Mouse (Mus musculus): ENCODE measurements at regions not wholly inside any gene's neighbourhood (a gene's known extent, or its start where the extent isn't known, plus 50 kb on each side); places are given as distances from the start of the nearest gene placed in this dataset.

GRCm38 (mm10) chr10:111724574-111725414 is 218.7 kb downstream of the Phlda1 start:
- Histone ChIP-seq H3K4me3 (ENCODE audit: low read depth, low read length) (no peak overlapping the region), H3K4me2 (ENCODE audit: low read depth, low read length, severe bottlenecking) (no peak overlapping the region), H3K9me3 (ENCODE audit: control insufficient read depth, low read length) (no peaks in the 10 kb centered on the region), H3K4me1 (replicated peaks; ENCODE audit: control insufficient read depth, insufficient read depth, low read length) (no peaks in the 10 kb centered on the region), H3K27me3 (ENCODE audit: control insufficient read depth, insufficient read depth, low read length) (no peaks in the 10 kb centered on the region), H3K9ac (ENCODE audit: low read length) (no peak overlapping the region), H3K27ac (ENCODE audit: low read depth, low read length) (no peak overlapping the region), H3K36me3 (ENCODE audit: control insufficient read depth, insufficient read depth, low read length) (no peaks in the 10 kb centered on the region)
- ATAC-seq (replicated peaks; ENCODE audit: low FRiP score): no peak
- no peak for DNase-seq (ENCODE audit: low spot score)
- 68% methylated on average over 7 of the region's 7 CpGs for WGBS

GRCm38 (mm10) chr10:111736026-111736425 is 229.9 kb downstream of the Phlda1 start:
- Histone ChIP-seq H3K9me3 (ENCODE audit: control insufficient read depth, low read length) (no peaks in the 10 kb centered on the region), H3K36me3 (ENCODE audit: control insufficient read depth, insufficient read depth, low read length) (no peaks in the 10 kb centered on the region), H3K4me2 (ENCODE audit: low read depth, low read length, severe bottlenecking) (no peak overlapping the region), H3K27ac (ENCODE audit: low read depth, low read length) (no peak overlapping the region), H3K27me3 (ENCODE audit: control insufficient read depth, insufficient read depth, low read length) (no peaks in the 10 kb centered on the region), H3K4me1 (replicated peaks; ENCODE audit: control insufficient read depth, insufficient read depth, low read length) (no peaks in the 10 kb centered on the region; the same call in 1 of the 2 replicates), H3K9ac (ENCODE audit: low read length) (no peak overlapping the region), H3K4me3 (ENCODE audit: low read depth, low read length) (no peak overlapping the region)
- WGBS: 68% methylated on average over 3 of the region's 3 CpGs
- ATAC-seq (replicated peaks; ENCODE audit: low FRiP score): no peak
- DNase-seq (ENCODE audit: low spot score): no peak

GRCm38 (mm10) chr10:111739471-111740138 is 232.9 kb upstream of the Krr1 start:
- Histone ChIP-seq H3K4me2 (ENCODE audit: low read depth, low read length, severe bottlenecking) (no peak overlapping the region), H3K4me1 (replicated peaks; ENCODE audit: control insufficient read depth, insufficient read depth, low read length) (no peaks in the 10 kb centered on the region; the same call in 1 of the 2 replicates), H3K27ac (ENCODE audit: low read depth, low read length) (no peak overlapping the region), H3K36me3 (ENCODE audit: control insufficient read depth, insufficient read depth, low read length) (no peaks in the 10 kb centered on the region), H3K27me3 (ENCODE audit: control insufficient read depth, insufficient read depth, low read length) (no peaks in the 10 kb centered on the region), H3K9me3 (ENCODE audit: control insufficient read depth, low read length) (no peaks in the 10 kb centered on the region), H3K9ac (ENCODE audit: low read length) (no peak overlapping the region), H3K4me3 (ENCODE audit: low read depth, low read length) (no peak overlapping the region)
- DNase-seq (ENCODE audit: low spot score) (no peak), ATAC-seq (replicated peaks; ENCODE audit: low FRiP score) (no peak)
- WGBS: 32% methylated on average over 5 of the region's 5 CpGs

GRCm38 (mm10) chr10:111740586-111741265 is 231.7 kb upstream of the Krr1 start:
- 82% methylated on average over 9 of the region's 9 CpGs for whole genome bisulfite sequencing
- DNase-seq (ENCODE audit: low spot score): no peak
- Histone ChIP-seq H3K27ac (ENCODE audit: low read depth, low read length) (no peak overlapping the region), H3K4me1 (replicated peaks; ENCODE audit: control insufficient read depth, insufficient read depth, low read length) (no peaks in the 10 kb centered on the region; the same call in 1 of the 2 replicates), H3K36me3 (ENCODE audit: control insufficient read depth, insufficient read depth, low read length) (no peaks in the 10 kb centered on the region), H3K27me3 (ENCODE audit: control insufficient read depth, insufficient read depth, low read length) (no peaks in the 10 kb centered on the region), H3K4me3 (ENCODE audit: low read depth, low read length) (no peak overlapping the region), H3K9me3 (ENCODE audit: control insufficient read depth, low read length) (no peaks in the 10 kb centered on the region), H3K9ac (ENCODE audit: low read length) (no peak overlapping the region), H3K4me2 (ENCODE audit: low read depth, low read length, severe bottlenecking) (no peak overlapping the region)
- ATAC-seq (replicated peaks; ENCODE audit: low FRiP score): no peak

GRCm38 (mm10) chr10:111741301-111741945 is 231.0 kb upstream of the Krr1 start:
- no peak overlapping the region for H3K4me3 ChIP-seq (ENCODE audit: low read depth, low read length)
- H3K4me1 ChIP-seq (replicated peaks; ENCODE audit: control insufficient read depth, insufficient read depth, low read length): no peaks in the 10 kb centered on the region; the same call in 1 of the 2 replicates
- no peaks in the 10 kb centered on the region for H3K27me3 ChIP-seq (ENCODE audit: control insufficient read depth, insufficient read depth, low read length)
- ATAC-seq (replicated peaks; ENCODE audit: low FRiP score) (no peak), DNase-seq (ENCODE audit: low spot score) (no peak)
- 75% methylated on average over 5 of the region's 5 CpGs for WGBS
- no peaks in the 10 kb centered on the region for H3K36me3 ChIP-seq (ENCODE audit: control insufficient read depth, insufficient read depth, low read length)
- no peak overlapping the region for H3K9ac ChIP-seq (ENCODE audit: low read length)
- no peaks in the 10 kb centered on the region for H3K9me3 ChIP-seq (ENCODE audit: control insufficient read depth, low read length)
- H3K4me2 ChIP-seq (ENCODE audit: low read depth, low read length, severe bottlenecking): no peak overlapping the region
- H3K27ac ChIP-seq (ENCODE audit: low read depth, low read length): no peak overlapping the region

GRCm38 (mm10) chr10:111743291-111743690 is 229.2 kb upstream of the Krr1 start:
- no peaks in the 10 kb centered on the region; the same call in 1 of the 2 replicates for H3K4me1 ChIP-seq (replicated peaks; ENCODE audit: control insufficient read depth, insufficient read depth, low read length)
- H3K4me3 ChIP-seq (ENCODE audit: low read depth, low read length): no peak overlapping the region
- WGBS: 81% methylated on average over 9 of the region's 9 CpGs
- ATAC-seq (replicated peaks; ENCODE audit: low FRiP score) (no peak), DNase-seq (ENCODE audit: low spot score) (no peak)
- no peak overlapping the region for H3K27ac ChIP-seq (ENCODE audit: low read depth, low read length)
- no peaks in the 10 kb centered on the region for H3K27me3 ChIP-seq (ENCODE audit: control insufficient read depth, insufficient read depth, low read length)
- no peak overlapping the region for H3K4me2 ChIP-seq (ENCODE audit: low read depth, low read length, severe bottlenecking)
- no peak overlapping the region for H3K9ac ChIP-seq (ENCODE audit: low read length)
- no peaks in the 10 kb centered on the region for H3K9me3 ChIP-seq (ENCODE audit: control insufficient read depth, low read length)
- H3K36me3 ChIP-seq (ENCODE audit: control insufficient read depth, insufficient read depth, low read length): no peaks in the 10 kb centered on the region

GRCm38 (mm10) chr10:111745116-111745515 is 227.3 kb upstream of the Krr1 start:
- Histone ChIP-seq H3K4me1 (replicated peaks; ENCODE audit: control insufficient read depth, insufficient read depth, low read length) (no peaks in the 10 kb centered on the region), H3K27me3 (ENCODE audit: control insufficient read depth, insufficient read depth, low read length) (no peaks in the 10 kb centered on the region), H3K27ac (ENCODE audit: low read depth, low read length) (no peak overlapping the region), H3K36me3 (ENCODE audit: control insufficient read depth, insufficient read depth, low read length) (no peaks in the 10 kb centered on the region), H3K4me2 (ENCODE audit: low read depth, low read length, severe bottlenecking) (no peak overlapping the region), H3K9me3 (ENCODE audit: control insufficient read depth, low read length) (no peaks in the 10 kb centered on the region), H3K9ac (ENCODE audit: low read length) (no peak overlapping the region), H3K4me3 (ENCODE audit: low read depth, low read length) (no peak overlapping the region)
- 91% methylated on average over 3 of the region's 3 CpGs for whole genome bisulfite sequencing
- no peak for DNase-seq (ENCODE audit: low spot score)
- ATAC-seq (replicated peaks; ENCODE audit: low FRiP score): no peak
